Mouse (Mus musculus): ENCODE results near the gene Thsd4. TPM values are rescaled to one million over a fixed set of nuclear protein-coding genes. Genes with fewer than 3 reads are reported as not detected.

Gene Thsd4
- total RNA-seq, 2 experiments from 2014 or later: 6.2 to 6.4 TPM

DNA sequence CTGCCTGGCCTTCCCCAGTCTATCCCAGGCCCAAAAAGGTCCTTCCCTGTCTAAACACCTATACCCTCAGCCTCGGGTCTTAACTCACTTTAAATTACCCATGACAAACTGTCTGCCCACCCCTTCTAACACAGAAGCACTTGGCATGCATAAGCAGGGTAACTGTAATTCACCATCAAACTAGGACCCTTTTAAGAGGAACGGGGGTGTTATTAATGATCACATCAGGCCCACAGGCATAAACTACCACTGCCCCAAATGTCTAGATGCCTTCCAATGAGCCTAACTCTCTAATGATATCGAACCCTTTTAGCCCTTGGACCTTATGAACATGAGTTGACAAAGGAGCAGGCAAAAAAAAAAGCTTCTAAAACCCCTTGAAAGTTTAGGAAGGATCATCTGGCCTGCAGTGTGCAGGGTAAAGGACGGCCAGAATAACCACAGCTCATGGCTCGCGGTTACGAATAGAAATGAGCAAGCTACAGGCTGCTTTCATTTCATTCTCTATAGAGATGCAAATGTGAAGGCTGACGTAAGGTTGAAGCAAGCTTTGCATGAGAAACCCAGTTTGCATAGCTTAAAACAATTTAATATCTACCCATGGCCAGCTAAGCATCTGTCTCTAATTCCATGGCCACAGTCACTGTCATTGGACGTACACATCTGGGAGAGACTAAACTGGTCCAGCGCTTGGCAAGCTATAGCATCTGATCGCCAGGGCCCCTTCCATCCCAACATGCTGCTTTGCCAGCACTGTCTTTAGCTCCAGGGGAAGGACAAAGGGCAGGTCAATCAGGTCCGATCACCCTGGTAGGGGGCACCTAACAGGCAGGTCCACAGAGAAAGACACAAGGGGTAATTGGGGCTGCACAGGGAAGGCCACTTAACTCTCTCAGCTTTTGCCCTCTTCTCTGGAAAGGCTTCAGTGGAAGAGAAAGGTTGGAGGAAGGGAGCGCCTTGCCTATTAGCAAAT lies 61.5 kb downstream of the Thsd4 start:
- DNase-seq (ENCODE audit: low spot score): no peak
- intact Hi-C loops (cut with DNase I): no loop called here

DNA sequence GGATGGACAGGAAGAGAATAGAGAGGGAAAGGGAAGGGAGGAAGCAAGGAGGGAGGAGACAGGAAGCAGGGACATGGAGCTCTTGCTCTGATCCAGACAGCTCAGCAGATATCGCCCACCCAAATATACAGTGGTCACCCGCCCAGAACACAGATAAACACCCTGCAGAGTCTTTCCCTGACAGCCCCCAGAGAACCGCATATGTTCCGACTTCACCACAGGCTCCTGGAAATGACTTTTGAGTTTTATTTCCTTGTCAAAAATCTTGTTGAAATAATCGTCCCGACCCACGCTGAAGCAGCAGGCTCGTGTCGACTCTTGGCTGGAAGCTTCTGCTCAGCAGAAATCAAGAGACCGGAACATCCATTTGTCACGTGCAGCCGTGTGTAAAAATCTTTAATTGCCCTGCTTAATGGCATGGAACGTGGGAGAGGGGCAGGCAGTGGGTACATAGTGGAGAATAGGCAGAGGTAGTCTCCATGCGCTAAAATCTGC lies 63.3 kb downstream of the Thsd4 start:
- intact Hi-C loops (cut with DNase I): no loop called here
- no peak for DNase-seq (ENCODE audit: low spot score)

DNA sequence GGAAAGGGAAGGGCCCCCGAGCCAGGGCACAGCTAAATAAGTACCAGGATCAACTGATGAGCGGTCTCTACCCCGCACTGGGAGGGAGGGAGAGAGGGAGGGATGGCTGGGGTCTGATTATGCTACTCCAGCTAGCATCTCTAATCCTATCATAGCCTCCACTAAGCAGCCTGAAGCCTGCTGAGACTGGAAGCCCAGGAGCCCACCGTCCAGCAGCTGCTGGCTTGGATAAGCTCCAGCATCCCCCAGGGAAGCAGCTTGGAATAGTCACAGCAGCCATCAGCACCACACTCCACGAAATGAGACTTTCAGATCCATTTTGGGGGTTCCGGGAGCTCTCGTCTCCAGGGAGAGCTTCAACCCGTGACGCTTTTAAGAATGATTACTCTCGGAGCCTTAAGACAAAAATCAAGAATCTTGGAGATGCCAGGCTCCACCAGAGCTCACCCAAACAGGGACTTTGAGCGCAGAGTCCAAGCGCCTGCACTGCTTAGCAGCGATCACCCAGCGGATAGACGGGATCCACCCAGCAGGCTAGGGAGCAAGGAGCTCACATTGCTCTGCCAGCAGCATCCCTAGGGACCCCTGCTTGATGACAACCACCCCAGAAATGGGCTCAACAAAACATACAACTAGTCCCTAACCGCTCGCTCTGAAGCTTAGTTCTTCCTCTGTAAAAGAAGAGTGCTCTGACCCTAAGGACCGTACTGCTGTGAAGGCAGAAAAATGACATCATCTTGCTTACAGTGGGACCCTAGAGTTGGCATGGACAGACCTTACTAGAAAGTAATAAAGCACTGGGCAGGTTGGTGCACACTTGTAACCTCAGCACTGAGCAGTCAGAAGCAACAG lies 64.3 kb downstream of the Thsd4 start:
- DNase-seq (ENCODE audit: low spot score): peak; percentile 33
- intact Hi-C loops (cut with DNase I): no loop called here

DNA sequence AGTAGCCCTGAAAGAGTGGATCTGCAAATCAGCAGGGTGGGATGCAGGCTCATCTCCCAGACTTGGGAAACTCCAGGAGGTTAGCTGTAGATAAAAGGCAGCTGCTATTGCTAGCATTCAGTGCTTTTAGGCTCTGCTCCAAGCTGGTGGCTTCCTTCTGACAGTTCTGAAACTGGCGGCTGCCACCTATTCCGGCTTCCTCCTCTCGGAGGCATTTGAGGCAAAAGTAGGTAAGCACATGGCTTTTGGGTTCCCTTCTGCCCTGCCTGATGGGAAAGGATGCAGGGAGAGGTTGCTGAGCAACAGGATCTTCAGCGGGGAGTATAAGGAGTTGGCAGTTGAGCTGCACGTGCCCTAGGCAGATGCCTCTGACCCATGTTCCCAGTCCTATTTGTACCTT lies 65.2 kb downstream of the Thsd4 start:
- DNase-seq (ENCODE audit: low spot score): no peak
- intact Hi-C loops (cut with DNase I): no loop called here

DNA sequence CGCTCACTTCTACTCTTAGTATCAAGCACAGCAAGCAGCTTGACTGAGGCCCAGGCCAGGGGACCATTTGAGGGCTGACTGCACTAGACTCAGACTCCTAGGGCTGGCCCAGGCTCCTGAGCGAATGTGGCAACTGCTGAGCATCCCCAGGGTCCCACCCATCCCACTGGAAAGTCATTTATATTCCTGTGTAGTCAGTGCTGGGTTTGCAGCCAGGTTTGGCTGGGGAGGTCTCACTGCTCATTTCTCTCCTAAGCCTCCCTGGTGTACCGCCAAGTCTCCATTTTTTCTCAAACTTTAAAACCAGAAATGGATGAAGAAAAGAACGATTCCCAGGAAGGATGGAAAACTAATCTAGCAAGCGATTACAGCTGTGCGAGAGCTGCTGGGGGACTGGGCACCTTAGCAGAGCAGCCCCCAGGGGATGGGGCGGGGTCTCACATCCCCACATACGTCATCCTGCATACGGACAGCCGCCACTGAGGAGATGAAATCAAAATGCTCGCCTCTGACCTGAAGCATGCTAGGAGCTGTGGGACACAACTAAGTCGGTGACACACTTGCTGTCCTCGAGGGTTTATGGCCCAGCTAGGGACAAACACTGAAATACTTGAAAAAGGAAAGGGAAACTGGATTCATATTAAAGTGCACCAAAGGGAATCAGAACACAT lies 67.3 kb downstream of the Thsd4 start:
- DNase-seq (ENCODE audit: low spot score): no peak
- intact Hi-C loops (cut with DNase I): no loop called here

DNA sequence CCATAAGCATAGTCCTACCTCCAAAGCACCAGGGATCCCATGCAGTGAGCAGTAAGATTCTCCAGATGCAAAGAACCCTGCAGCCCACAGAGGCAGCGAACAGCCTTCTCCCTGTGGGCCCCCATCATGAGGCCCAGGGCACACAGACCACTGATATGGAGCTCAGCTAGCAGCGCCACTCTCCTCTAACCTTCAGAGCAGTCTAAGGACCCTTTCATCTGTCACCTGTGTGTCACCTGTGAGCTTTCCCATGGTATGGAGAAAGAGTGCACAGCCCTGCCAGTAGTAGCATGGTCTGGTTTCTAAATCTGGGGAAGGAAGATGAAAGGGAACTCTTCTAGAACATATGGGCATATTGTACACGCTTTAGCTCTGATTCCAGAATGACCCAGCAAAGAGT lies 72.3 kb downstream of the Thsd4 start:
- DNase-seq (ENCODE audit: low spot score): no peak
- intact Hi-C loops (cut with DNase I): no loop called here

DNA sequence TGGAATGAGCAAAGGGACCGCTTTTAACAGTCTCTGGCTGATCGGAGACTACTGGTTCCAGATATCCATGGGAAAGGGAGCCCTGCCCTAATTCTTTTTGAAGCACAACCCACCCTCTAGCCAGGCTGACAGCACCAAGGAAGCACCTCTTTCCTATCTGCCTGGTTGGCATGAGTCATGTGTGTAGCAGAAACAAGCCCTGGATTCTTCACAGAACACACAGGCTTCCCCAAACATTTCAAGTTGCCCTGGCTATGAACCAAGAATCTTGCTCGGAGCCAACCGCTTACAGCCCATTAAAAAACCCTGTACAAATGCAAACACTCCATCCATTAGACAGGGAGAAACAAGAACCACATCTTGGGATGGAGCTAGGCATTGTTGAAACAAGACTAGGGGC lies 76.0 kb downstream of the Thsd4 start:
- intact Hi-C loops (cut with DNase I): no loop called here
- DNase-seq (ENCODE audit: low spot score): no peak

DNA sequence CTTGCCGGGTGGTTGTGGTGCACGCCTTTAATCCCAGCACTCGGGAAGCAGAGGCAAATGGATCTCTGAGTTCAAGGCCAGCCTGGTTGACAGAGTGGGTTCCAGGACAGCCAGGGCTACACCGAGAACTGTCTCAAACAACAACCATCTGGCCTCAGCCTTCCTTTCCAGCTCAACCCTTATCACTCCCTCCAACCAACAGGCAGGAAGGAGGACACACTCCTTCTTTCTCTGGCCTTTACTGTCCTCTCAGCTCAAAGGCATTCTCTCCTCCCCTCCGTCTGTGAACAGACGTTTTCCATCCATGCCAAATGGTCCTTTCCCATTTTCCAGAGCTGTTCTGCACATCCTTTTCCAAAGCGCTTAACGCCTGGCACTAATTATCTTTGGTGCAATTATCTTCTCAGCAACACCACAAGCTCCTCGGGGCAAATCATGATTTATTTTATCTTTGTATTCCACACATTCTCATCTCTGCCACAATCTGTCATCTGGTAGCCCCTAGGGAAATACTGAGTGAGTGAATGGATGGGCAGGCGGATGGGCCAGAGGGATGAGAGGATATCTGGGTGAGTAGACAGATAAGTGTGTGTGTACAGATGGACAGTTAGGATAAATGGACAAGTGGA lies 80.5 kb downstream of the Thsd4 start:
- DNase-seq (ENCODE audit: low spot score): no peak
- intact Hi-C loops (cut with DNase I): no loop called here

DNA sequence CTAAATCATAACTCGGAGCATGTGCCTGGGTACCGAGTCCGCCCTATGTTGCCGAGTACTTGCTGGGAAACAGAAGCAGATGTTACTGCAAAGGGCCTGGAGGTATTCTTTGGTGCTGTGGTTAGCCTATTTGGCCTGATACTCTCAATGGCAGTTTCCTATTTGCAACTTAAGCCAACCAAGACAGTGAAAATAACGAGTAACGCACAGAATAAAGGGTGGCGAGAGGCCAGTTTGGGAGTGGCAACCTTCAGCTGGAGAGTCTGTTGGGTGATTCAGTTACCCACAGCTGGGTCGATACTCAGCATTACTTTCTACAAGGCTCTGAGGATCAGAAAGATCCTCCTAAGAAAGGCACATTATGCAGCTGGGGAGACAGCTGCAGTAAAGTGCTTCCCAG lies 81.3 kb downstream of the Thsd4 start:
- no peak for DNase-seq (ENCODE audit: low spot score)
- intact Hi-C loops (cut with DNase I): no loop called here

DNA sequence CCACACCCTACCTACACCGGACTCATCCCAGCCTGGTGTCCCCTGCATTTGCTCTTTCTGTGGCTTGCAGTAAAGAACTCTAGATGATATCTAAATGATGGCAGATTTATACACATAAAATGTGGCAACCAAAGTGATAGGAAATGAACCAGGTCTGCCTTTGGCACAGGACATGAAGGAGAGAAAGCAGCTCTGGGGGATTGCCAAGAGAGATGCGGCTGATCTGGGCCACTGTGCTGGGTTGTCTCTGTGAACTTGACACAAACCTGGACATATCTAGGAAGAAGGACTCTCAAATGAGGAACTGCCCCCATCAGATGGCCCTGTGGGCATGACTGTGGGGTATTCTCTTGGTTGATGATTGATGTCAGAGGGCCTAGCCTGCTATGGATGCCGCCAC lies 85.6 kb downstream of the Thsd4 start:
- intact Hi-C loops (cut with DNase I): no loop called here

DNA sequence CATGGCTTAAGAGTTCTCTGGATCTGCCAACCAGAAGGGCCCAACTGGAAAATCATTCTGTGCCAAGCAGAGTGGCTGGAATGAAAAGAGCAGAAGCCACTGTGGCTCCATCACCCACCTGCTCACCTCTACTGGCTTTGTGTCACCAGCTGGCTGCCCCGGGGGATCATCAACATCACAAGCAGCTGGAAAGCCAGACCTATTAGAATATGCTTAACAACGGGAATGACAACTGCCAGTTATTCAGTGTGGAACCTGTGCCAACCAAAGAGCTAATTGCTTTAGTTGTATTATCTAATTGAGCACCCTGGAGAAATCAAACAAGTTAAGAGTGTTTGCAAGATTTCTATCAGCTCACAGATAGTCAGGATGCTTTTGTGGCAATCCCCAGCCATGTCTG lies 87.8 kb downstream of the Thsd4 start:
- DNase-seq (ENCODE audit: low spot score): no peak
- intact Hi-C loops (cut with DNase I): no loop called here

More for the DNA sequence above, 85.6 kb downstream of the Thsd4 start:
- DNase-seq (ENCODE audit: low spot score): no peak

DNA sequence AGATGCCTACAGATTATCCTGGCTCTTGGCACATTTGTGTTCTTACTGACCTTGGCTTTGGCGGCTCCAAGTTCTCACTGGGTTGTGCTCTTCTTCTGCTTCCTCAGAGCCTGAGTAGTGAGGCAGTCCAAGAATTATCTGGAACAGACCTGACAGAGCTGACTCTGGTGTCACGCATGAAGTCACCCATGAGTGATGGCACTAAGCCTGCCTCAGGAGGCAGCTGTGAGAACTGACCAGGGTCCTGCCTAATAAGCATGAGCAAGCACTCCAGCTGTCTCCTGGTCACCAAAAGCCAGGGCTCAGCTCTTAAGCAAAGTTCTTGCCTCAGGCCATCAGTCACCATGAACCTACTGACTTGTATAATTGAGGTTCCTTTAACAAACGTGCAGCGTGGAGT lies 89.9 kb downstream of the Thsd4 start:
- no peak for DNase-seq (ENCODE audit: low spot score)
- intact Hi-C loops (cut with DNase I): no loop called here

DNA sequence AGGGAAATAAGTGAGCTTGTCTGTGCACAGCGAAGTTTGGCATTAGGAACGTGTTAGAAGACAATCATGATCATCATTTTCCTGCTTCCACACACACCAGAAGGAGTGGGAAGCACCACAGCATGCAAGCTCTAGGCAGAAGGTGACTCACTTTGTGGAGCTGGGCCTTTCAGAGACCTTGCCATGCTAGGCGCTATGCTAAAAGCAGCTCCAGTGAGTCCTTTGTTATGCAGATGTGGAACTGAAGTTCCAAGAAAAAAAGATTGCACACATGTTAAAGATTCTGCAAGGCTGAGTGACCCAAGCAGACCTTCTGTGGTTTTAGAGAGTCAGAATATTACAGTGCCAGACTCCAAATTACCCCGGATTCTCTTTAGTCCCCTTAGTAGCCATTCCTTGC lies 91.8 kb downstream of the Thsd4 start:
- intact Hi-C loops (cut with DNase I): no loop called here
- DNase-seq (ENCODE audit: low spot score): no peak

DNA sequence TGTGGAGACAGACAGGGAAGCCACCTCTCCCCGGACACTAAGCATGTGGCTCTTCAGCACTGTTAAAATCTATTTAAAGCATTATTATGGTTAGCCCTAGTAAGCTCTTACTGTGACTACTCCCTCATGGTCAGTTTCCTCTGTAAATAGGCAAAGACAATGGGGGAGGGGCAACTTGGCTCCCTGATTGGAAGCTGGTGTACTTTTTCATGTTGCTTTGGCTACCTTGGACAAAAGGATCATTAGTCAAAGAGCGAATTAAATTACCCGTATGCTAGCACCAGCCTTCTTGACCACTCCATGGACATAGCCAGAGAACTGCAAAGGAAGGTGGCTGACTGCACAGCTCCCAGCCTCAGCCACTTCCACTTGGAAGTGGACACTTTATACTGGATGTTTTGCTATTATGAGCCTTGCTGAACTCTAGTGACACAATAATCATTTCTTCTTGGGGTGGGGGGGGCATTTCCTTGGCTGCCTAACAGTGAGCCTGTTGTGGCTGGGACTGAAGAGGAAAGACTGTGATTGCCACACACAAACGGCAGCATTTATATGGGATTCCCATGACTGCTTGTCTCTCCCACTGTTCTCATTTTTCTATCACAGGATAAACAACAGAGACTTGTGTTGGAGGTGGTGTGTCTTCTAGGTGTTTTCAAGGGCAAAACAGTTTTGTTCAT lies 107.6 kb downstream of the Thsd4 start:
- DNase-seq (ENCODE audit: low spot score): no peak
- intact Hi-C loops (cut with DNase I): no loop called here

DNA sequence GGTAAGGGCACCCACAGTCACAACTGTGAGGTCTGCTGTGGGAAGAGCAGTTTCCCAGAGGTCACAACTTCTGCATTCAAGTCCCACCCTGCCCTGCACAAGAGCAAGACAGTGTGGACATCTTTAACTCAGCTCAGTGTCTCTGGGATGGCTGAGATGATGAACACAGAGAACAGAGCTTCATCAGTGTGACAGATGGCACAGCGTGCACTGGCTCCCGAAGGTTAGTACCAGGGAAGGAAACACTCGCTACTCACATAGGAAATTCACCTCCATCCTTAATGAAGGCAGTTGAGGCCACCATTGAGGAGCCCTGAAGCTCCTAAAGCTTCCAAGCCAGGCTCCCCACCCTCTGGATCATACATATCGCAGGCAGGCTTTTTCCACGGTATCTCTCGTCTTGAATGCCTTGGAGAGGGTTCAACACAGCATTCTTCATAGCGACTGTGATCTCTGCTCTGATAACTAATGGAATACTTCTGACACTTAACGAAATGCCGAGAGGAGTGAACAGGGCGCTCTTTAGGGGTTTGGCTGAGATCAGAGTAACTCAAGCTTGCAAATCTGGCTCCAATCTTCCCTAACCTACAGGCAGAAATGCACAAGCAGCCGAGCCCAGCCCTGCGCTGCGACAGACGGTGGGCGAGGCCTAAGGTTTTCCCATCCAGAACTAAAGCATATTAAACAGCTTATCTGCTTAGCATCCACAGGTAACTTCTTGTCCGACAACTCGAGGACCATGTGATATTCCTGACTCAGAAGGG lies 110.8 kb downstream of the Thsd4 start:
- intact Hi-C loops (cut with DNase I): no loop called here
- DNase-seq (ENCODE audit: low spot score): no peak

DNA sequence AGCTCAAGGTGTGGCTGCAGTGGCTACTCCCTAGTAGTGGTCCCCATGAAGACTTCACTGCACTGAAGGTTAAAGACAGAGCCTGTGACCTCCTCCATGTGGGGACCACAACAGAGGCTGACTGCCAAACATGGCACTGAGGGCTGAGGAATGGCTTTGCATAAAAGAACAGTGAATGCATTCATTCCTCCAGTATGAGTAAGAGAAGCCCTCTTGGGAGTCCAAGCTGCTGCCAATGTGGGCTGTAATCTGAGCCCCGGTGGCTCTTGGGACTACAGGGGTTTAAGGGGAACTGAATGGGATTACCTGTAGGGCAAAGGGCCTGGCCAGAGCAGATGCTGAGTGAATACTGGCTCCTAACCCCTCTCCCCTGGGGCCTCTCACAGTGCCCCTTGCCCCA lies 114.5 kb downstream of the Thsd4 start:
- intact Hi-C loops (cut with DNase I): no loop called here
- no peak for DNase-seq (ENCODE audit: low spot score)

DNA sequence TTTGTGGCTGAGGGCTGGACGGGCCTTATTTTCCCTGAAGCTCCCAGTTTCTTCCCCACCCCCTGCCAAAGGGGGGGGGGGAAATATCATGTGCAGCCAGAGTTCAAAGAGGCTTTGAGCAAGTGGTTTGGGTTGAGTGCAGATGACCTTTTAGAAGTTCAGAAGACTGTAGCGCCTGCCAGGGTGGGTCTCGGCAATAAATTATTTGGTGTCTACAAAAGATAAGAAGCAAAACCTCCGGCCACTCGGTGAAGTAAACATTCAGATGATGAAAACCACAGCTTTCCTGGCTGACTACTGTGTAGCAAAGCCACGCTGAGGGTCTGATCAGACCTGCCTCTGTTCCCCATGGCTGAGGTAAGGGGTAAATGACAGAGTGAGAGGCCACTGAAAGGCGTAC lies 116.1 kb downstream of the Thsd4 start:
- DNase-seq (ENCODE audit: low spot score): no peak
- intact Hi-C loops (cut with DNase I): no loop called here

DNA sequence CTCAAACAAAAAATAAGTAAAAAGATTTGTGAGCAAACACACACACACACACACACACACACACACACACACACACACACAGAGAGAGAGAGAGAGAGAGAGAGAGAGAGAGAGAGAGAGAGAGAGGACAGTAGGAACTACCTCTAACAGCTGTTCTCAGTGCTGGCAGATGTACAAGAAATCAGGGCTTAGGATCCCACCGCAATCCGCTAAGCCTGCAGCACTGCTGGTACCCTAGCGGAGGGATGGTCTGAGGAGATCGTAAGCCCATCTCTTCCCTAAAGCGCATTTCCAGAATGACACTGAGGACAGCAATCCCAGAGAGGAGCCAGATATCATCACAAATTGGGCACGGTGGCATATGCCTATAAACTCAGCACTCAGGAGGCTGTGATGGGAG lies 119.2 kb downstream of the Thsd4 start:
- intact Hi-C loops (cut with DNase I): no loop called here
- DNase-seq (ENCODE audit: low spot score): no peak

DNA sequence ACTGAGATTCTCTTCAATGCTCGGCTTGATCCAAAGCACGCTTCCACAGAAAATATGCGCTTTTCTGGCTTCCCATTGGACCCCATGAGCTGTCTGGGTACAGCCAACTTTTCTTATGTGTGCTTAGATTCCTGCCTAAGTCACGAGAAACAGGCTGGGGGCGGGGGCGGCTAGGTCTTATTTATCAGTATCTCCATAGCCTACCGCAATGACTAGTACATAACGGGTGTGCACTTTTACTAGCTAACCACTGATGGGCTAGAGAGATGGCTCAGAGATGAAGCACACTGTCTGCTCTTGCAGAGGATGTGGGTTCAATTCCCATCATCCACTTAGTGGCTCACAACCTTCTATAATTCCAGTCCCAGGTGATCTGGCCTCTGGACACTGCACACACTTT lies 121.8 kb downstream of the Thsd4 start:
- intact Hi-C loops (cut with DNase I): no loop called here
- DNase-seq (ENCODE audit: low spot score): no peak

Measured in heart, postnatal 25 days (tissue).